Mouse (Mus musculus) intestine, embryonic 16.5 days (tissue): ENCODE measurements around the gene Itpr2. TPM values are rescaled to one million over a fixed set of nuclear protein-coding genes. Genes with fewer than 3 reads are reported as not detected.
"Not testable (repeated sequence)": the region's sequence is repeated elsewhere in the genome, so short reads cannot be mapped to it uniquely, and the experiment has no call there.

ENCODE experiments used
- ATAC-seq: fragments of 200-750 bp; cut with Nextera tagmentation; 2 replicates; pipeline ENCODE4 v1.8.0; 2017; ENCODE audit warnings: moderate TSS enrichment, moderate library complexity
- H3K27ac ChIP-seq: fragments of 300-500 bp; sonication (generic); 2 replicates; pipeline ENCODE4 v1.5.1; 2014; ENCODE audit warnings: mild to moderate bottlenecking, low read length
- H3K27me3 ChIP-seq: fragments of 300-500 bp; sonication (generic); replicated peaks from 2 replicates; pipeline ENCODE4 v1.6.1; 2014; ENCODE audit warnings: low read length, control low read depth, mixed read lengths; ENCODE audit not compliant: control insufficient read depth, insufficient read depth
- H3K36me3 ChIP-seq: fragments of 300-500 bp; sonication (generic); 2 replicates; pipeline ENCODE4 v1.6.1; 2014; ENCODE audit warnings: low read length, control low read depth; ENCODE audit not compliant: control insufficient read depth, insufficient read depth
- H3K4me1 ChIP-seq: fragments of 300-500 bp; sonication (generic); 2 replicates; pipeline ENCODE4 v1.6.1; 2014; ENCODE audit warnings: low read length, control low read depth, mixed read lengths; ENCODE audit not compliant: control insufficient read depth, insufficient read depth
- H3K4me2 ChIP-seq: fragments of 300-500 bp; sonication (generic); 2 replicates; pipeline ENCODE4 v1.6.1; 2014; ENCODE audit warnings: low read depth, low read length, control low read depth
- H3K4me3 ChIP-seq: fragments of 300-500 bp; sonication (generic); 2 replicates; pipeline ENCODE4 v1.5.1; 2014; ENCODE audit warnings: mild to moderate bottlenecking, low read length
- H3K9ac ChIP-seq: fragments of 300-500 bp; sonication (generic); 2 replicates; pipeline ENCODE4 v1.6.1; 2014; ENCODE audit warnings: low read depth, low read length
- H3K9me3 ChIP-seq: fragments of 300-500 bp; sonication (generic); 2 replicates; pipeline ENCODE4 v1.6.1; 2016; ENCODE audit warnings: low read length, control low read depth; ENCODE audit not compliant: control insufficient read depth
- WGBS: fragments of 180-500 bp; shearing (Covaris S2); extraction: QIAGEN DNeasy Blood & Tissue Kit; methylation state at CpG from one replicate; pipeline ENCODE4 v1.1.7; 2014; 5-methylcytosine and 5-hydroxymethylcytosine counted together
- polyA plus RNA-seq: library from polyadenylated mRNA; unstranded; fragments of >200 nt; fragmentation: Nextera tagmentation; extraction: Ambion mirVana; gene quantifications from 2 replicates; pipeline ENCODE4 v1.2.1, GENCODE M21; 2015

Itpr2 gene
- polyA plus RNA-seq, 1 experiment from 2014 or later, result 7.5 TPM

- H3K36me3 ChIP-seq, H3K27me3 ChIP-seq, H3K4me1 ChIP-seq, H3K4me3 ChIP-seq, H3K9me3 ChIP-seq, H3K9ac ChIP-seq, H3K27ac ChIP-seq, H3K4me2 ChIP-seq: not testable (repeated sequence)
- 89% methylated on average over 2 of the region's 2 CpGs for WGBS
- ATAC-seq, result peak; percentile 56; the same call in 1 of the 2 replicates
Observed at GRCm38 (mm10) chr6:146464645-146465042, 37.4 kb downstream of the Itpr2 start.

- 55% methylated on average over 8 of the region's 8 CpGs for WGBS
Observed at GRCm38 (mm10) chr6:146464014-146464644, 37.9 kb downstream of the Itpr2 start.

GRCm38 (mm10) chr6:146460936-146461335 is 41.1 kb downstream of the Itpr2 start:
- H3K27me3 ChIP-seq, result no peaks in the 10 kb centered on the region
- H3K9me3 ChIP-seq, result no peaks in the 10 kb centered on the region
- H3K27ac ChIP-seq, result no peak overlapping the region
- 0 out of 2 replicates have a peak, but pooled peaks cover 5% of the 10 kb centered on the region for H3K4me1 ChIP-seq
- peak; percentile 85 for ATAC-seq
- no peaks in the 10 kb centered on the region for H3K36me3 ChIP-seq
- no peak overlapping the region for H3K9ac ChIP-seq
- no peak overlapping the region for H3K4me2 ChIP-seq
- no peak overlapping the region for H3K4me3 ChIP-seq
- WGBS, result 36% methylated on average over 8 of the region's 8 CpGs

More at GRCm38 (mm10) chr6:146464014-146464644, 37.9 kb downstream of the Itpr2 start:
- 0 out of 2 replicates have a peak, but pooled peaks cover 5% of the 10 kb centered on the region for H3K4me1 ChIP-seq
- H3K36me3 ChIP-seq, result no peaks in the 10 kb centered on the region
- no peak overlapping the region for H3K4me3 ChIP-seq
- no peaks in the 10 kb centered on the region for H3K9me3 ChIP-seq
- H3K9ac ChIP-seq, result no peak overlapping the region
- H3K27ac ChIP-seq, result no peak overlapping the region
- no peak overlapping the region for H3K4me2 ChIP-seq
- peak; percentile 54 for ATAC-seq
- no peaks in the 10 kb centered on the region for H3K27me3 ChIP-seq

GRCm38 (mm10) chr6:146458436-146458835 is 43.6 kb downstream of the Itpr2 start:
- Histone ChIP-seq H3K4me3 (no peak overlapping the region), H3K9ac (no peak overlapping the region), H3K4me1 (0 out of 2 replicates have a peak, but pooled peaks cover 5% of the 10 kb centered on the region), H3K36me3 (no peaks in the 10 kb centered on the region), H3K4me2 (no peak overlapping the region), H3K27me3 (no peaks in the 10 kb centered on the region), H3K27ac (no peak overlapping the region), H3K9me3 (no peaks in the 10 kb centered on the region)
- 58% methylated on average over 5 of the region's 5 CpGs for WGBS
- no peak for ATAC-seq

GRCm38 (mm10) chr6:146456741-146457140 is 45.3 kb downstream of the Itpr2 start:
- H3K4me1 ChIP-seq, result 0 out of 2 replicates have a peak, but pooled peaks cover 5% of the 10 kb centered on the region
- H3K9ac ChIP-seq, result no peak overlapping the region
- H3K27ac ChIP-seq, result no peak overlapping the region
- H3K27me3 ChIP-seq, result no peaks in the 10 kb centered on the region
- H3K4me3 ChIP-seq, result no peak overlapping the region
- no peak overlapping the region for H3K4me2 ChIP-seq
- H3K36me3 ChIP-seq, result no peaks in the 10 kb centered on the region
- no peaks in the 10 kb centered on the region for H3K9me3 ChIP-seq
- ATAC-seq, result no peak
- WGBS, result 85% methylated on average over 5 of the region's 5 CpGs

- Histone ChIP-seq H3K27ac (no peak overlapping the region), H3K4me3 (no peak overlapping the region), H3K4me2 (no peak overlapping the region), H3K9ac (no peak overlapping the region), H3K36me3 (no peaks in the 10 kb centered on the region), H3K4me1 (no peaks in the 10 kb centered on the region), H3K27me3 (no peaks in the 10 kb centered on the region), H3K9me3 (no peaks in the 10 kb centered on the region)
- WGBS, result 79% methylated on average over 10 of the region's 10 CpGs
- ATAC-seq, result no peak
Observed at GRCm38 (mm10) chr6:146454520-146455511, 47.2 kb downstream of the Itpr2 start.

GRCm38 (mm10) chr6:146452474-146452873 is 49.5 kb downstream of the Itpr2 start:
- no peaks in the 10 kb centered on the region for H3K36me3 ChIP-seq
- H3K4me1 ChIP-seq, result no peaks in the 10 kb centered on the region
- H3K9ac ChIP-seq, result no peak overlapping the region
- H3K9me3 ChIP-seq, result no peaks in the 10 kb centered on the region
- WGBS, result 92% methylated on average over 16 of the region's 16 CpGs
- H3K4me3 ChIP-seq, result no peak overlapping the region
- ATAC-seq, result no peak
- H3K4me2 ChIP-seq, result no peak overlapping the region
- no peak overlapping the region for H3K27ac ChIP-seq
- no peaks in the 10 kb centered on the region for H3K27me3 ChIP-seq

- Histone ChIP-seq H3K9me3 (no peaks in the 10 kb centered on the region), H3K4me3 (no peak overlapping the region), H3K27ac (no peak overlapping the region), H3K4me1 (no peaks in the 10 kb centered on the region), H3K9ac (no peak overlapping the region), H3K27me3 (no peaks in the 10 kb centered on the region), H3K4me2 (no peak overlapping the region), H3K36me3 (no peaks in the 10 kb centered on the region)
- 87% methylated on average over 11 of the region's 11 CpGs for WGBS
- ATAC-seq, result no peak
Observed at GRCm38 (mm10) chr6:146446032-146446704, 55.9 kb downstream of the Itpr2 start.

GRCm38 (mm10) chr6:146439826-146440225 is 62.2 kb downstream of the Itpr2 start:
- WGBS, result 48% methylated on average over 2 of the region's 2 CpGs

More at GRCm38 (mm10) chr6:146439826-146440225, 62.2 kb downstream of the Itpr2 start:
- H3K4me3 ChIP-seq, result no peak overlapping the region
- H3K27me3 ChIP-seq, result no peaks in the 10 kb centered on the region
- H3K4me1 ChIP-seq, result no peaks in the 10 kb centered on the region
- H3K9ac ChIP-seq, result no peak overlapping the region
- ATAC-seq, result no peak
- no peak overlapping the region for H3K4me2 ChIP-seq
- H3K27ac ChIP-seq, result no peak overlapping the region
- H3K9me3 ChIP-seq, result no peaks in the 10 kb centered on the region
- no peaks in the 10 kb centered on the region for H3K36me3 ChIP-seq
